Mouse (Mus musculus) central nervous system, embryonic 18 days (tissue): ENCODE measurements around the gene Card10. TPM values are rescaled to one million over a fixed set of nuclear protein-coding genes. Genes with fewer than 3 reads are reported as not detected.

Source experiments
- polyA plus RNA-seq: library from polyadenylated mRNA; depleted of rRNA; stranded (reverse); fragments of >200 nt; gene quantifications from 2 replicates; pipeline ENCODE4 v1.2.3, GENCODE M21; 2012; rRNA removed

Card10 gene
- 5.8 and 6.5 TPM in 2 replicates for polyA plus RNA-seq

GRCm38 (mm10) chr15:78802776-78803391, at the start of gene Card10:
Gene Card10 (minus strand): TSS chr15:78803042.

GRCm38 (mm10) chr15:78842371-78843163, 39.7 kb upstream of the Card10 start, which contains the start of gene Cdc42ep1:
Gene Cdc42ep1 (plus strand): TSS chr15:78842624.

GRCm38 (mm10) chr15:78773290-78773729, 29.5 kb downstream of the Card10 start, which contains the start of gene Mfng:
Gene Mfng (minus strand): TSS chr15:78773475.

Other genes with a start within 250 kb of the Card10 start
- 4.2 and 6.3 TPM in 2 replicates for gene Rac2, start 230.3 kb downstream of the Card10 start, polyA plus RNA-seq
- 3.4 and 4.3 TPM in 2 replicates for gene Cyth4, start 206.0 kb downstream of the Card10 start, polyA plus RNA-seq
- 27.7 and 33.0 TPM in 2 replicates for gene Elfn2, start 84.3 kb downstream of the Card10 start, polyA plus RNA-seq
- gene Mfng, start 29.6 kb downstream of the Card10 start, polyA plus RNA-seq, result 14.3 and 15.5 TPM in 2 replicates
- gene Cdc42ep1, start 39.6 kb upstream of the Card10 start, polyA plus RNA-seq, result 9.2 and 10.9 TPM in 2 replicates
- 0.11 TPM in 1 of 2 replicates, not detected in the other for gene Lgals2, start 52.5 kb upstream of the Card10 start, polyA plus RNA-seq
- 54.1 and 61.2 TPM in 2 replicates for gene Gga1, start 74.1 kb upstream of the Card10 start, polyA plus RNA-seq
- not detected in 2 replicates for gene Gm49510, start 96.6 kb upstream of the Card10 start, polyA plus RNA-seq
- gene Sh3bp1, start 96.7 kb upstream of the Card10 start, polyA plus RNA-seq, result 6.9 and 7.5 TPM in 2 replicates
- 167 and 168 TPM in 2 replicates for gene Pdxp, start 110.9 kb upstream of the Card10 start, polyA plus RNA-seq
- gene Lgals1, start 123.7 kb upstream of the Card10 start, polyA plus RNA-seq, result 56.7 and 143 TPM in 2 replicates
- 49.7 and 50.2 TPM in 2 replicates for gene Nol12, start 131.9 kb upstream of the Card10 start, polyA plus RNA-seq
- gene Triobp, start 144.7 kb upstream of the Card10 start, polyA plus RNA-seq, result 45.7 and 55.1 TPM in 2 replicates
- gene H1f0, start 225.4 kb upstream of the Card10 start, polyA plus RNA-seq, result 142 and 150 TPM in 2 replicates
- gene Galr3, start 238.8 kb upstream of the Card10 start, polyA plus RNA-seq, result 0.23 and 0.38 TPM in 2 replicates